Mouse (Mus musculus) spleen, adult 2 months (tissue): Measurements from ENCODE around the gene Spdya. TPM values are rescaled to one million over a fixed set of nuclear protein-coding genes. Genes with fewer than 3 reads are reported as not detected.
"Not testable (repeated sequence)": the region's sequence is repeated elsewhere in the genome, so short reads cannot be mapped to it uniquely, and the experiment has no call there.

Experiments
- DNase-seq, 2 experiments: peaks; one replicate each; pipeline versions ENCODE4 v3.0.0 to v3.0.0-alpha.2; 2012 to 2021; ENCODE audit warnings: low spot score in 2 of 2, low read depth in 1 of 2
- H3K27ac ChIP-seq: fragments of 200-500 bp; 2 replicates; pipeline ENCODE4 v1.5.1; 2012; ENCODE audit warnings: low read length, inconsistent platforms; ENCODE audit not compliant: insufficient read depth
- H3K27me3 ChIP-seq: fragments of 200-500 bp; 2 replicates; pipeline ENCODE4 v1.6.1; 2012; ENCODE audit warnings: mild to moderate bottlenecking, moderate library complexity, low read length, inconsistent platforms; ENCODE audit not compliant: control insufficient read depth, insufficient read depth
- H3K36me3 ChIP-seq: fragments of 200-500 bp; 2 replicates; pipeline ENCODE4 v1.6.1; 2012; ENCODE audit warnings: mild to moderate bottlenecking, low read length, inconsistent platforms; ENCODE audit not compliant: control insufficient read depth, insufficient read depth
- H3K4me1 ChIP-seq: fragments of 200-500 bp; 2 replicates; pipeline ENCODE4 v1.6.1; 2011; ENCODE audit warnings: inconsistent platforms; ENCODE audit not compliant: control insufficient read depth, insufficient read depth, insufficient read length
- H3K4me3 ChIP-seq: fragments of 200-500 bp; 2 replicates; pipeline ENCODE4 v1.5.1; 2011; ENCODE audit warnings: mild to moderate bottlenecking, inconsistent platforms; ENCODE audit not compliant: insufficient read depth, insufficient read length; ENCODE audit errors: extremely low read depth
- CTCF ChIP-seq: fragments of 200-500 bp; IDR thresholded peaks from 2 replicates; pipeline ENCODE4 v1.5.1; 2011; ENCODE audit warnings: mild to moderate bottlenecking, inconsistent platforms; ENCODE audit not compliant: insufficient read depth, insufficient read length, insufficient replicate concordance; ENCODE audit errors: extremely low read depth
- POLR2A ChIP-seq: fragments of 200-500 bp; IDR thresholded peaks from 2 replicates; pipeline ENCODE4 v1.6.1; 2011; ENCODE audit warnings: low read depth, low read length, inconsistent platforms
- WGBS: fragments of 180-500 bp; shearing (Covaris S2); methylation state at CpG from one replicate; pipeline ENCODE4 v1.1.7; 2018; 5-methylcytosine and 5-hydroxymethylcytosine counted together
- polyA plus RNA-seq: library from polyadenylated mRNA; depleted of rRNA; stranded (reverse); fragments of >200 nt; gene quantifications from 2 replicates; pipeline ENCODE4 v1.2.3, GENCODE M21; 2012; rRNA removed

Spdya gene
- polyA plus RNA-seq, 1 experiment: not detected

GRCm38 (mm10) chr17:71633350-71633749 is 81.5 kb downstream of the Spdya start:
- H3K27ac ChIP-seq: no peak overlapping the region
- no peaks in the 10 kb centered on the region for H3K4me1 ChIP-seq
- H3K4me3 ChIP-seq: no peak overlapping the region
- H3K27me3 ChIP-seq: no peaks in the 10 kb centered on the region
- 88% methylated on average over 8 of the region's 8 CpGs for whole genome bisulfite sequencing
- DNase-seq: no peak
- H3K36me3 ChIP-seq: peaks cover 49% of the 10 kb centered on the region
- TF ChIP-seq POLR2A: no peak
- TF ChIP-seq CTCF: no peak

- DNase-seq: no peak
- H3K4me3 ChIP-seq: no peak overlapping the region
- TF ChIP-seq POLR2A: no peak
- no peak for TF ChIP-seq CTCF
- H3K27ac ChIP-seq: no peak overlapping the region
- H3K27me3 ChIP-seq: no peaks in the 10 kb centered on the region
- 95% methylated on average over 8 of the region's 8 CpGs for WGBS
- H3K4me1 ChIP-seq: no peaks in the 10 kb centered on the region
- H3K36me3 ChIP-seq: peaks cover 45% of the 10 kb centered on the region
Observed at GRCm38 (mm10) chr17:71636786-71637185, 84.9 kb downstream of the Spdya start.

GRCm38 (mm10) chr17:71637750-71638265 is 85.9 kb downstream of the Spdya start:
- no peak overlapping the region for H3K27ac ChIP-seq
- no peak for DNase-seq
- H3K27me3 ChIP-seq: no peaks in the 10 kb centered on the region
- WGBS: 86% methylated on average over 4 of the region's 4 CpGs
- H3K4me3 ChIP-seq: no peak overlapping the region
- no peaks in the 10 kb centered on the region for H3K4me1 ChIP-seq
- peaks cover 47% of the 10 kb centered on the region for H3K36me3 ChIP-seq
- TF ChIP-seq CTCF (no peak), POLR2A (no peak)

- H3K36me3 ChIP-seq: peaks cover 40% of the 10 kb centered on the region
- not testable (repeated sequence) for H3K27me3 ChIP-seq, DNase-seq, H3K27ac ChIP-seq, H3K4me3 ChIP-seq, H3K4me1 ChIP-seq
- WGBS: 85% methylated on average over 5 of the region's 5 CpGs
Observed at GRCm38 (mm10) chr17:71639056-71639455, 87.2 kb downstream of the Spdya start.

Other genes with a start within 250 kb of the Spdya start
- 20.0 and 30.0 TPM in 2 replicates for gene Emilin2, start 240.1 kb upstream of the Spdya start, polyA plus RNA-seq
- gene Gm4707, start 92.1 kb upstream of the Spdya start, polyA plus RNA-seq: 1.5 and 1.7 TPM in 2 replicates
- gene Smchd1, start 76.7 kb upstream of the Spdya start, polyA plus RNA-seq: 12.3 and 14.3 TPM in 2 replicates
- gene Ndc80, start 25.2 kb upstream of the Spdya start, polyA plus RNA-seq: 0.46 and 0.48 TPM in 2 replicates
- gene Wdr43, start 63.8 kb downstream of the Spdya start, polyA plus RNA-seq: 7.5 and 11.4 TPM in 2 replicates
- 0.04 and 0.09 TPM in 2 replicates for gene Togaram2, start 121.2 kb downstream of the Spdya start, polyA plus RNA-seq
- not detected in 2 replicates for gene Pcare, start 200.8 kb downstream of the Spdya start, polyA plus RNA-seq
- gene Clip4, start 216.4 kb downstream of the Spdya start, polyA plus RNA-seq: 0.26 and 0.69 TPM in 2 replicates